Mouse (Mus musculus) frontal cortex, adult 2 months (tissue): ENCODE measurements around the gene Klhl12. TPM values are rescaled to one million over a fixed set of nuclear protein-coding genes. Genes with fewer than 3 reads are reported as not detected.
"Not testable (repeated sequence)": the region's sequence is repeated elsewhere in the genome, so short reads cannot be mapped to it uniquely, and the experiment has no call there.

Experiments
- DNase-seq, 2 experiments: peaks; one replicate each; pipeline ENCODE4 v3.0.0; 2022; ENCODE audit warnings: low spot score in 1 of 2; ENCODE audit errors: extremely low spot score in 1 of 2
- polyA plus RNA-seq: library from polyadenylated mRNA; depleted of rRNA; stranded (reverse); fragments of >200 nt; gene quantifications from 2 replicates; pipeline ENCODE4 v1.2.3, GENCODE M21; 2012

Gene Klhl12
- polyA plus RNA-seq, 1 experiment = 28.4 TPM

DNA sequence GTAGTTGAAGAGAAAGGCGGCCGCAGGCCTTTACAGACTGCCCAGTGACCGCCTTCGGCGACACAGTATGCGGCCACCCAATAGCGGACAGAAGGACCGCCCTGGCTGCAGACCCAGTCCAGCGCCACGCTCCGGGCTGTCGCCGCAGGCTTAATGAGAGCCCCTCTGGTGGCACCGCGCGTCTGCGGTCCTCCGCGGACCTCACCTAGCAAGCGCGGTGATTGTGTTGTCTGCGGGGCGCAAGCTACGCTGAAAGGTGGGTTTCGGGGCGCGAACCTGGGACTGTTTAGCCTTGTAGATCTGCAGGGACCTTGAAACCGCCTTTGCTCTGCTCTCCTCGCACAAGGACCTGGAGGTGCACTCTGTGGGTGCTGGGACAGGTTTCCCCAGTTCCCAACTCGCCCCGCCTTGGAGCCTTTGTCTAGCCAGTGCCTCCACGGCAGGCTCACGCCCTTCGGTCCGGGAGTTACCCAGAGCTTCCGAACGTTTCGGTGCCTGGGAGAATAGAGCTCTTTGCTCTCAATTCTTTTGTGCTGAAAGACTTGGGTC is 58.1 kb downstream of the Klhl12 start:
- no peak for DNase-seq

DNA sequence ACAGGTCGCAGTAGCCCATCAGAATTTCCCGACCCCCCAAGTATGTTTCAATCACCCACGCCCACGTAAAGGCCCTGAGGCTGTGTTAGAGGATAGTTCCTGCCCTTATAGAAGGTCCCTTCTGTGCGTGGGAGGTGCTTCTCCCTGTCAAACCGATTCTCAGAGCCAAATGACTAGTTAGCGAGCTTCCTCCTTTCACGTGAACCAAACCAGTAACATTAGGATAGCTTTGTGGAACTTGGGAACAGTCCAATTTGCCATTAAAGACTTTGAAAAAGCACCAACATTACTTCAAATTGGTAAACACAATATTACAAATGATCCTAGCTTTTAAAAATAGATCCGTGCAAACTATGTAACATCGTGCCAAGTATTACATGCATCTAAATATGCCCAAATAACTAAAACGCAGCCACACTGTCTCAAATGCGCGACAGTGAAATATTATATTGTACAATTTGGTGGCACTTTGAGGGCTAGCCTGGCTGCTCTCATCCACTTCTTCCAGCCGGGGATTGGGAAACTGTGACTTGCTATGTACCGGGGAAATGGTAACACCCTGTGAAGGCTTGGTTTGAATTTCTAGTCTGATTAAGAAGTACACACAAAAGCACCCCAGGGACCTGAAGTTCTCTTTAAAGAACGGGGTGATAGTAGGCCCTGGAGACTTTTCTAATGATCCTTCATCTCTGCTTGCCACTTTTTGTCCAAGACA is 58.7 kb downstream of the Klhl12 start:
- no peak for DNase-seq

DNA sequence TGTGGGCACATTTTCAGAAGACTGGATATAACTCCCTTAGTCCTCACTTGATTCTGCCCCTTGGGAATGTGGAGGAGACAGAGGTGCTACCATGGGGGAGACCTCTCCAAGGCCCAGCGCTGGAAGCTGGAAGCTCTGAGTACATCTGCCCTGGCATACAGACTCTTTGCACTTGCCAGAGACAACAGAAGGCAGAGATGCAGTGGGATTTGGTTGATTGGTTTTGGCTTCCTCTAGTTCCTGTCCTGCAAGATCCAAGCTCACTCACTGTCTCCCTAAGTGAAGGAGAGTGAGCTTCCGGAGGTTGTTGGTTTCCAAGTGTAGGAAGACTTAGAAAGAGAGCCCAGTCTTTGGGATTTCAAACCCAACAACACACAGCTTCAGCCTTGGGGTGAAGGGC is 60.6 kb downstream of the Klhl12 start:
- no peak for DNase-seq

DNA sequence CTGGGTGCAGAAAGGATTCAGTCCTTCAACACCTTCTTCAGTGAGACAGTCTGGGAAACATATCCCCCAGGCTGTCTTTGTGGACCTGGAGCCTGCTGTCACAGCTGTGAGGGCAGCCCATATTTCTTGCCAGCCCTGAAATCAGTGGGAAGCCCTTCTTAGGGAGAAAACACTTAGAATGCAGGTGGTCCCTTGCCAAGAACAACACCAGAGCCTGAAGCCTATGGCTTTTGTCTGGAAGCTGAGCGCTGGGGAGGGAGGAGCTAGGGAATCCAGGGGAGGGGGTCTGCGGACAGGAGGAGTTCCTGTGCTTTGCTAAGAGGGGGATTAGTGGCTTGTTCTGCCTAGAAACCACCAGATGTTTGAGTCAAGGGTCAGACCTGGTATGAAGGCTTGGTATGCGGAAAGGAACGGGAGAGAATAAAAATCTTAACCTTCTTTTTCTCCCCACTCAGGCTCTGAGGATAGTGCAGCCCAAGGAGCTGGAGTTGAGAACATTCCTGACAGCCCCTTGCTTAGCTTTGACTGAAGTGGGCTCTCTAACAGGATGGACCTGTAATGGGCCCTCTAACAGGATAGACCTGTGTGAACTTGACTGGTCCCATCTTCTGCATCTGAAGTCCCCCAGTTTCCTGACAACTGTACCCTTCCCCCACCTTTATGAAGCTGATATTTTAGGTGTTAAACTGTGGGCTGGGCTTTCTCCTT is 61.3 kb downstream of the Klhl12 start:
- no peak for DNase-seq

DNA sequence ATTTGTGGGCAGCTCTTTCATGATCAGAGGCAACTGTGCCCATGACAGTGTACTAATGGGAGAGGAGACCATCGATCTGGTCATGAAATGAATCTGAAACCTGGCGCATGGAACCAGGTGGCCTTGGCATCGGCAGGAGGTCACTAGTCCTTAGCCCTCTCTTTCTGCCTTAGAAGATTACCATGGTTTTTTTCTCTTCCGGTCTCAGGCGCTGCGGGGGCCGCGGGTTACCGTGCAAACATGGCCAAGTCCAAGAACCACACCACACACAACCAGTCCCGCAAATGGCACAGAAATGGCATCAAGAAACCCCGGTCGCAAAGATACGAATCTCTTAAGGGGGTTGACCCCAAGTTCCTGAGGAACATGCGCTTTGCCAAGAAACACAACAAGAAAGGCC is 62.5 kb downstream of the Klhl12 start:
- DNase-seq = not testable (repeated sequence)

DNA sequence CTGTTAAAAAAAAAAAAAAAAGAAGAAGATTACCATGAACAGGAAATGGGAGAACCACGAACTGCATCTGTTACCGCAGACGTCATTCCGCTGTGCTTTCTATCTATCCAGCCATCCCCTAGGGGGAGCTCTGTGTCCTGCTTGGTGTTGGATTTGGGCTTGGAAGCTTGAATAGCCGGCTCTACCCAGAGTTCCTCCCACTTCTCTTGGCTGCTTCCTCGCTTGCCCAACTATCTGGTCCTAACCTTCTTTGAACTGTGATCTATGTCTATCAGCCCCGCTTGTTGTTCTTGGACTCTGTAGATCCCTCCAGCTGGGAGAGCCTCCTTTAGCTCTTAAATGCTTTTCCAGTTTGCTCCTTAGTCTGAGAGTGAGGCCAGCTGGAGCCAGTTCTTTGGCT is 63.3 kb downstream of the Klhl12 start:
- DNase-seq = peak; percentile 69 to 91

DNA sequence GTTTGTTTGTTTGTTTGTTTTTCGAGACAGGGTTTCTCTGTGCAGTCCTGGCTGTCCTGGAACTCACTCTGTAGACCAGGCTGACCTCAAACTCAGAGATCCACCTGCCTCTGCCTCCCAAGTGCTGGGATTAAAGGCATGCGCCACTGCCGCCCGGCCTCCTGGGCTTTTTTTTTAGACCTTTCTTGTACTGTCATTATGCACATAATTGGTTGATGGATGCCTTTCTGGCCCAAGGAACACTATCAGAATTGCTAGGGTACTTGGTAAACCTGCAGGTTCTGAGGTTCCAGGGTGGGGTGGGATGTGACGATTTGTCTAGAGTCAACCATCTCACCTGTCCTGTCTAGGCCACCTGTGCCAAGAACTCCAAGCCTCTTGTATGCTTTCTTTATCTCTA is 63.9 kb downstream of the Klhl12 start:
- DNase-seq = not testable (repeated sequence)

DNA sequence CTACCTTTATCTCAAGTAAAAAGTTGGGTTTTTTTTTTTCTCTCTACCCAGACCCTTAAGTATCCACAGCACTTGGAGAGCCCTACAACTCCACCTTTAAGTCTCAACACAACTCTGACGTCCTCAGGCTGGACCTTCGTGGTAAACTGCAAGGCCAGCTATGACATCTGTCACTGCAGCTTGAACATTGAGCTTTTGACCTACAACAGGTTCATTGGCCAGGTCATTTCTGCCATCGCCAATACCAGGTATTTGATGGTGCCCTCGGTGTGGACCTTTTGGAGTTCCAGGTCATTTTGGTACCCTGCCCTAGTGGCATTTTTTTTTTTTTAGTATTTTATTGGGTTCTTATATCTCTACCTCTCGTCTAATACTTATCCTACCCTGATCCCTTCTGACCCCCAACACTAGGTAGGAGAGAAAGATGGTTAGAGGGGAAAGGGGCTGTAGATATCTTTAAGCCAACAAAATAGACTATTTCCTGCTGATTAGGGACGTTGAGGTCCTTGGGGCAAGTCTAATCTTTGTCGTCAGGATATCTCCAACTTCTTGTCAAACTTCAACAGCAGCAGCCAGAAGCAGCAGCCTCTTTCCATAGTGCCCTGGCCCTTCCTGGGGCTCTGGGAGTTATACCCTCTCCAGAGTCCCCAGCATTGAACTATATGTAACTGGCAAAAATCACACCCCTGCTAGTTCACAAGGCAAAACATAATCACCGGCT is 64.8 kb downstream of the Klhl12 start:
- no peak for DNase-seq

DNA sequence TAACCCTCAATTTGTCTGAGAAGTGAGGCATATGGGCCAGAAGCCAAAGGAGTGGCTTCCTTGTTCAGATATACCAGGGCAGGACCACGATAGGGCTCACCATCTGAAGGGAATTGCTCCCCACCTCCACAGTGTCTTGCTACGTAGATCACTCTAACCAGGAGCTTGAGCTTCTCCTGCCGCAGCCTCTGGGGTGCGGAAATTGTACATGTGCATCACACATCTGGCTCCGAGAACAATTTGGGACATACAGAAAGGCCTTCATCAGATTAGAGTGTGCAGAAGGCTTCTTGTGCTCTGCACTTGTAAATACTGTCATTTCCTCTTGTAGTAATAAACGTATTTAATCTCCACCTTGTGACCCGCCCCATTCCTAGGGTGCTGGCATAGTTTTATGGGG is 65.8 kb downstream of the Klhl12 start:
- DNase-seq = no peak

DNA sequence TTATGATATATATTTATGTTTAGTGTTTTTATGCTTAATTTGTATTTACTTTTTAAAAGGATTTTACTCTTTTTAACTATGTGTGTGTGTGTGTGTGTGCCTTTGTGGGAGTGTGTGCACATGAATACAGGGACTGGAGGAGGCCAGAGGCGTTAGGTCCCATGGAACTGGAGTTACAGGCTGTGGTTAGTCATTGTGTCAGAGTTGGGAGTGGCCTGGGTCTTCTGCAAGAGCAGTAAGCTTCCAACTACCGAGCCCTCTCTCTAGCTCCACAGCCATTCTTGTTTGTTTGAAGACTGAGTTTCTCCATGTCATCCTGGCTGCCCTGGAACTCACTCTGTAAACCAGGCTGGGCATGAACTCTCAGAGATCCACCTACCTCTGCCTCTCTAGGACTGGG is 67.0 kb downstream of the Klhl12 start:
- no peak for DNase-seq

DNA sequence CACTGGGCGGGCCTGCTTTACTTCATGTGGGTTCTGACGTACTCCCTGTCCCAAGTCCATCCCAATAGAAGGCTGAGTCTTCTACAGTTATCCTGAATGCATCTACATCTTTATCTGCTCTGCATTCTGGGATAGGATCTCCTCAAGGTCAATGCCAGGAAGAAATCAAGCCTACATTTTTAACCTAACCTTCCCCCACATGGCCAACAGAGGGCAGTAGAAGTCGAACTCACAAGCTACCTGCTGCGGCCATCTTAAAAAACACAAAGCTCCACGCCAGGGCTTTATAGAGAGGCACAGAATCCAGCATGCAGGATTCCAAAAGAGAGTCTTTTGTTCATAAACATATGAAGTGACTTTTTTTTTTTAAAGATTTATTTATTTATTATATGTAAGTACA is 69.1 kb downstream of the Klhl12 start:
- DNase-seq = no peak

DNA sequence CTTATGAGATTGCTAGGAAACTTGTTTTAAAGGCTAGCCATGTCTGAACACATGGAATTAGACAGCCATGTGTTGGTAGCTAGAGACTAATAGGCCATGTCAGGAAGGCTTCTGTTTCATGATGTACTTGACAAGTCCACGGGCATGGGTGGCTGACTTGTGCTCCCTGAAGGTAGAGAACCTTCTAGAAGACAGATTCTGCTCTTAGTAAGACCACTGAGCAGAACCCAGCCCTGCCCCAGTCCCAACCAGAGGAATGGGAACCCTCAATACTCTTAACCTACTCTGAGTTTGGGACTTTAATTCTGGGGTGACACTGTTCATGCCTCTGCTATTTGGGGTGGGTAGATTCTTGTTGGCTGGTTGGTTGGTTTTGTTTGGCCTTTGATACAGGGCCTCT is 69.7 kb downstream of the Klhl12 start:
- DNase-seq = no peak

DNA sequence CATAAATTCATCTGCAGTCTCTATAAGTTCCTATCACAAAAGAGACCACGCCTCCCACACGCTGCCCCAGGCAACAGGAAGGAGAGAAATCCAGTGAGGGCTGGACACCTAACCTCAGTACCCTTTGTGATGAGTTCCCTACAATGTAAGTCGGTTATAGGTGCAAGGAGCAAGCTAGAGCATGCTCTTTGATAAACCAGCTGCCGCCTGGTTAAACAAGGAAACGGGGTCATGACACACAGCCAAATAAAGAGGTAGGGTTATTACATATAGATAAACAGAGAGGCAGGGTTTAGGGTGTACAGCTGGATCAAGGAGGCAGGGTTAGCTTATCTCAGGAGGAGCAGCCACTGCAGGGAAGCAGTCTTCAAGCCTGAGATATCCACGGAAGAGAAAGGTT is 71.4 kb downstream of the Klhl12 start:
- no peak for DNase-seq

DNA sequence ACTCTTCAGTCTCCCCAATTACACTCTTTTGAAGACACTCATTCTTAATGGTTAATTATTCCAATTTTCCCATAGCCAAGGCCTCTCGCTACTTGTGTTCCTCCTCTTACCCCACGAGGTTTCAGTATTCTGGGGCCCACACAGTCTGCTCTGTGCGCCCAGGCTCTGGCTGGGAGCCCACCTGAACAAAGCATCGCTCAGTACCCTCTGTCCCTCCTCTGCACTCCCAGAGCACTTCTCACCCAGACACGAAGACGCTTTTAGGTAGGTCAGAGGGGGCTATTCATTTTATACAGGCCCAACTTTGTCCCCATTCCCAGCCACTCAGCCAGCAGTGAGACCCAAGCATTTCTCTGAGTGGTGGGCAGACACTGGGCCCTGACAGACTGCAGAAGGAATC is 75.3 kb downstream of the Klhl12 start:
- peak; percentile 40 to 44 for DNase-seq

DNA sequence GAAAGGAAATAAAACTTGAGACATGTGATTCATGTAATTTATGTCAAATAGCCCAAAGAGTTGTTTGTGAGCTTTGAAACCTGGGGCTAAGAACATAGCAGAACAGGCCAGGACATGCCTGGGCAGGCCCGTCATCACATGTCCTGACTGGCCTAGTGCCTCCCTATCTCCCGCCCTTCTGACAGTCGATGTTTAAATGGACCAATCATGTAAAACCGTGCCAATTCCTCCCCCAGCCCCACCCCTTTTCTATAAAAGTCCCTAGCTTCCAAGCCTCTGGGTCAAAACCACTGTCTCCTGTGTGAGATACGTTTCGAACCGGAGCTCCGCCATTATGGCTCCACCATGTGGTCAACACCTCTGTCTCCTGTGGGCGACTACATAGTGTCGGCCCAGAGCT is 78.4 kb downstream of the Klhl12 start:
- not testable (repeated sequence) for DNase-seq

DNA sequence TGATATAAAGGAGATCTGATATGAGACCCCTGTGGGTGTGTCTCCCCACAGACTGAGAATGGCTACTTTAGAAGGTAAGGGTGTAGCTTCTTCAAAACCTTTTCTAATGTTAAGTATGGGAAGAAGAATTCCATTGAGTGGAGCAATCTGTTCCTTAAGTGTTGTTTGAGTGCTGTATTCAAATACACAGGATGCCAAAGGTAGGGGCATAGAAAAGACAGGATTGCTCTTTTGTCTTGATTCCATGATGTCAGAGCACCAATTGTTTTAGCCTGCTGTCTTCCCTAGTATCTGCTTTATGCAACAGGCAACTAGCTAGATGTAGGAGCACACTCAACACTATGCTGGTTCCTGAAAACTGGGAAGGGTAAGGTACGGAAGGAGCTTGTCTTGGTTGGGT is 79.7 kb downstream of the Klhl12 start:
- no peak for DNase-seq

DNA sequence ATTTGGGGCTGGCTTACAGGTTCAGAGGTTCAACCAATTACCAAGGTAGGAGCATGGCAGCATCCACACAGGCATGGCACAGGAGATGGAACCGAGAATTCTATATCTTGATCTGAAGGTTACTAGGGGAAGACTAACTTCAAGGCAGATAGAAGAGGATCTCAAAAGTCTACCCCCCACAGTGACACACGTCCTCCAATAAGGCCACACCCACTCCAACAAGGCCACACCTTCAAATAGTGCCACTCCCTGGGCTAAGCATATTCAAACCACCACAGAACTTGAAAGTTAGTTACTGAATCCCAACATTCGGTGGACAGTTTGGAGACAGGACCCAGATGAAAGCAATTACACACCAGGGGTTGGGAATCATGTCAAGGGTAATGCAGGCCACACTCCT is 80.2 kb downstream of the Klhl12 start:
- DNase-seq = no peak

DNA sequence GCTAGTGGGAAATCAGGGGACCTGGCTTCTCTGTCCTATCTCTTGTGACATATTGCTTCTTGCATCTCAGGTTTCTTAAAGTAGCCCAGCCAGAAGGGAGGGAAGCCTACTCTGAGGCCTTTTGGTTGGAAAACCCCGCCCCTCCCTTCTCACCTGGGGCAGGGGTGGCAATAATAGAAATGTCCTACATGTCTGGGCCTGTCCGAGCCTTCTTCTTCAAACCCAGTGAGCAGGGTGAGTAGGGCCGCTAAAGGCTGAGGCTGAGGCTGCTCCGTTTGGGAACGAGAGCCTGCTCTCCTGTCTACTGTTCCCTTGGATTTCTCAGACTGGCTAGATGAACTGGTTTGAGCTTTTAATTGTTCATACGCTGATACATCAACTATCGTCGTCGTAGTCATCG is 85.3 kb downstream of the Klhl12 start:
- no peak for DNase-seq
